Mouse (Mus musculus): ENCODE measurements at regions not wholly inside any gene's neighbourhood (a gene's known extent, or its start where the extent isn't known, plus 50 kb on each side); places are given as distances from the start of the nearest gene placed in this dataset.

DNA sequence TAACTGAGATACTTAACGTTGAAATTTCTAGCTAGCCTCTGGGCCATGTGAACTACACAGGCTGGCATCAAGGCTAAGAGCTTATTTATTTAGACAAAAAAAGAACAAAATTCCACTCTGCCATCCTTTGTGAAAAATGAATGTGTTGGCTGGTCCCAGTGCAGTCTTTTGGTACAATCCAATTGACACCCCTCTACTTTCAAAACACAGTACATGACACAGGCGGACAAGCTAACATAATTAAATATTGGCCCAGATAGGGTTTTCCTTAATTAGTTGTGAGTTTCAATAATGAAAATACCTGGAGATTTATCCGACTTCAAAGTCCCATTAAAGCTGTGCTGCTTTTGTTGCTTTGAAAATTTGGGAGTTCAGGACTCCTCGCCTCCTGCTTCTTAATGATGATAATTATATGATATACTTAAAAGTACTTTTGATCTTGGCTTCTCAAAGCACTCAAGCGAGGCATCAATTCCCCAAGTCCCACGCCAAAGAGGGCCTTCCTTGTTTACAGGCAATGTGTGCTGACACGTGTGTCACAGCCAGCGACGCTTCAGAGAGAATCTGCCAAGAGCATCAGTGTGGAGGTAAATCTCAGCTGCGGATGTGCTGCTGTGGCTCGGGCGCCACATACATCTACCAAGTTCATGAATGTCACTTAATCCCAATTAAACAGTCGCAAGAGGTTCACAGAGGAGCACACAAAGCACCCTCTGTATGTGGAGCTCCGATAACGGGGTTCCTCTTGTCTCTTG lies 429.5 kb upstream of the Fam92a start:
- WGBS: 57% methylated on average over 15 of the region's 15 CpGs
- ATAC-seq (replicated peaks): peak; percentile 76
- Histone ChIP-seq H3K9me3 (no peaks in the 10 kb centered on the region), H3K27me3 (replicated peaks) (no peaks in the 10 kb centered on the region), H3K4me1 (no peaks in the 10 kb centered on the region), H3K4me2 (no peak overlapping the region), H3K36me3 (replicated peaks) (no peaks in the 10 kb centered on the region), H3K4me3 (no peak overlapping the region), H3K27ac (no peak overlapping the region), H3K9ac (no peak overlapping the region)

DNA sequence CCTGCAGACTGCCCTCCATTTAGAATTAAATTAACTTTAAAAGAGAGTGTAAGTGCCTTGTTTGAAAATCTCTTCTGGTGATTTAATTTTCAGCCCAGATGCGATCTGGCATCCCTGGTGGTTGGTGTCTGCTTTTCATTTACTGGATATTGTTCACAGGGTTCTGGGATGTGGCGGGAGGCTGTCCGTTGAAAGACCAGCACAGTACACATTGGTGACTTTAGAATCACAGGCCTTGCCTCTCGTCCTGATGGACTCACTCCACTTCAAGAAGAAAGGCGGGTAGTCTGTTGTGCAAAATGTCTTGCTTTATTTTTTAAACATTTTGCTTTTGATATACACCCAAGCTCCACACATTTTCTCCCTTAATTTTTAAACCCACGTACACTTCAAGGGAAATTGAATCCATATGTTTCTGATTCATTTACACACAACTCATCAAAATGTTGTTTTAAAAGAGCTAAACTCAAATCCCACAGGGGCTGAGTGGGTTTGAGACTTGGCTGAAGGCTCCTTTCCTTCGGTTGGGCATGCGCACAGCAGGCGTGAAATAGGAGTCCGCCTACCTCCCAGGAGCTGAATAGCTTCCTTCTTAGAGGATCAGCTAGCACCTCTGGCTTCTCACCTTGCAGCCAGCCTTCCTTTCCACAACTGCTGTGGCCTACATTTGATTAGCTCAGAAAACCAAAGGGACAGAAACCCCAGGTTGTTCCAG lies 424.1 kb upstream of the Fam92a start:
- H3K4me2 ChIP-seq: no peak overlapping the region
- 65% methylated on average over 10 of the region's 10 CpGs for WGBS
- no peak for ATAC-seq (replicated peaks)
- H3K9me3 ChIP-seq: no peaks in the 10 kb centered on the region
- H3K27ac ChIP-seq: no peak overlapping the region
- H3K4me3 ChIP-seq: no peak overlapping the region
- H3K27me3 ChIP-seq (replicated peaks): no peaks in the 10 kb centered on the region
- H3K4me1 ChIP-seq: no peaks in the 10 kb centered on the region
- H3K36me3 ChIP-seq (replicated peaks): no peaks in the 10 kb centered on the region
- H3K9ac ChIP-seq: no peak overlapping the region

DNA sequence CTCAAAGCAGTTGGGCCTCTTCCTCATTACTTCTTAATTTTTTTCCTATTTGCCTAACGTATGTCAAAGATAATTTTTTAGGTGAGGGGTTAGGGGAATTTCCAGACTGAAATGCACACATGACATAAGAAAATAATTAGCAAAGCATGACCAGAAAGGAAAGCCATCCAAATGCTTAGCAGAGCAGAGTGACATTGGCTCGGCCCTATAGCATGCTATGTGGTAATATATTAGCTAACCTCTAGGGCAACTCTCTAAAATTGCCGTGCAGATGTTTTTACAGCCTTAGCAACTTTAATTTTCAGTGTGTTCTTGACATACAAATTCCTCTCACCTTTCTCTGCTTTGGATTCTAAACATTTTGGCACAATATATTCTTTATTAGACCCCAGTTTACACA lies 421.2 kb upstream of the Fam92a start:
- Histone ChIP-seq H3K4me1 (no peaks in the 10 kb centered on the region), H3K4me3 (no peak overlapping the region), H3K9me3 (no peaks in the 10 kb centered on the region), H3K4me2 (no peak overlapping the region), H3K27ac (no peak overlapping the region), H3K27me3 (replicated peaks) (no peaks in the 10 kb centered on the region), H3K9ac (no peak overlapping the region), H3K36me3 (replicated peaks) (no peaks in the 10 kb centered on the region)
- ATAC-seq (replicated peaks): no peak
- 58% methylated on average over 3 of the region's 3 CpGs for WGBS

DNA sequence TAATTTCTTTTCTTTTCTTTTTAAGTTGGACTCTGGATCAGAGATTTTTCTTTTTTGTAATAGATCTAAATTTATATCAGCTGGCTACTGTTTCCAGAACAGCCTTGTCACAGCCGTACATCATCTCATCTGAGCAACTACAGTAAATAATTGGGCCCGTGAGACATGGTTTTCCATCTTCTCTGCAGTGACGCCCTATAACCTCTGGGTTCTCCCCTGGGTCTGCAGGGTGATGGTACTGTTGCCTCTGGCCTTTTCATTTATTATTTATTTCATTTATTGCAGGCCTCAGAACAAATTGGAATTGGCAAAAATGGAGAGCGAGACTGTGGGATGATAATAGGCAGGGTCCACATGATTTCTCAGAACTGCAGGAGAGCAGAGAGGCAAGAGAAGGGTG lies 406.3 kb upstream of the Fam92a start:
- no peak overlapping the region for H3K9ac ChIP-seq
- H3K27me3 ChIP-seq (replicated peaks): no peaks in the 10 kb centered on the region
- H3K4me3 ChIP-seq: no peak overlapping the region
- H3K4me1 ChIP-seq: no peaks in the 10 kb centered on the region
- WGBS: 65% methylated on average over 4 of the region's 4 CpGs
- no peak; the same call in 1 of the 2 replicates for ATAC-seq (replicated peaks)
- no peak overlapping the region for H3K4me2 ChIP-seq
- H3K36me3 ChIP-seq (replicated peaks): no peaks in the 10 kb centered on the region
- 0 out of 2 replicates have a peak overlapping the region, but pooled peaks have one; percentile 15 for H3K27ac ChIP-seq
- no peaks in the 10 kb centered on the region for H3K9me3 ChIP-seq

GRCm38 (mm10) chr4:12571881-12572280 lies 400.1 kb upstream of the Fam92a start:
- Histone ChIP-seq H3K4me1 (no peaks in the 10 kb centered on the region; the same call in 1 of the 2 replicates), H3K4me2 (no peak overlapping the region), H3K27ac (no peak overlapping the region), H3K9me3 (no peaks in the 10 kb centered on the region), H3K4me3 (no peak overlapping the region), H3K27me3 (replicated peaks) (no peaks in the 10 kb centered on the region), H3K36me3 (replicated peaks) (no peaks in the 10 kb centered on the region), H3K9ac (no peak overlapping the region)
- ATAC-seq (replicated peaks): no peak

DNA sequence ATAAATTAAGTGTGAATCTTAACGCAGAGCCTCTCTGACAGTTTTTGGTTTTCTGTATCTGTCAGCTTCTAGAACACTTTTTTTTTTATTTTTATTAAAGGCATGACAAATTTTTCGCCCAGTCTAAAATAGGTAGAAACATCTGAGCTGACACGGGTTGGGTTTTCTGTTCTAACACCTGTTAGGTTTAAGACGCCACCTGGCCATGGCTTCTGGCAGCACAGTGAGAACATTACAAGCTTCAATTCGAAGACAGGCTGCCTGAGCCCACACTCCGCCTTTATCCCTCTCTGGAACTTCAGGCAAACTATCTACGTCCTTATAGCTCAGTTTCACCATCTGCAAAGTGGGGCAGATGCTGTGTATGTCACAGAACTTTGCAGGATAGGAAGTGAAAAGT lies 398.9 kb upstream of the Fam92a start:
- no peak for ATAC-seq (replicated peaks)
- no peaks in the 10 kb centered on the region; the same call in 1 of the 2 replicates for H3K4me1 ChIP-seq
- H3K36me3 ChIP-seq (replicated peaks): no peaks in the 10 kb centered on the region
- no peak overlapping the region for H3K27ac ChIP-seq
- H3K9ac ChIP-seq: no peak overlapping the region
- H3K9me3 ChIP-seq: no peaks in the 10 kb centered on the region
- WGBS: 81% methylated on average over 7 of the region's 7 CpGs
- H3K4me2 ChIP-seq: no peak overlapping the region
- no peaks in the 10 kb centered on the region for H3K27me3 ChIP-seq (replicated peaks)
- H3K4me3 ChIP-seq: no peak overlapping the region

DNA sequence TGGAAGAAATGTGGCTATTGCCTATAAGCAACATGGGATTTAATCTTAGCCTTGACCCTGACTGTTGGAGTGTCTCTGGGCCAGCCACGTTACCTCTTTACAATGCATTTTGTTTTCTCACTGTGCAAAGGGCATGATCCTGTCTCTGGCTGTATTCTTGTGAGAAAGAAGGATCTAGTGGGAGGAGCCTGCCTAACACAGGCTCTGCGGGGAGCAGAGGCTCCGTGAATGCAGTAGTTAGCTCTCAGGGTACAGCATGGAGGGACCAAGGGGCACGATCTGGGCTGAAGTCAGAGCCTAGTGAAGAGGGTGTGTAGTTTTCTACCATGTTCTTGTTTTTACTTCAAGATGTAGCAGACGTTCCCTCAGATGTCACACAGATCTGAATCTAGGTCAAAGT lies 395.8 kb upstream of the Fam92a start:
- no peak overlapping the region for H3K27ac ChIP-seq

DNA sequence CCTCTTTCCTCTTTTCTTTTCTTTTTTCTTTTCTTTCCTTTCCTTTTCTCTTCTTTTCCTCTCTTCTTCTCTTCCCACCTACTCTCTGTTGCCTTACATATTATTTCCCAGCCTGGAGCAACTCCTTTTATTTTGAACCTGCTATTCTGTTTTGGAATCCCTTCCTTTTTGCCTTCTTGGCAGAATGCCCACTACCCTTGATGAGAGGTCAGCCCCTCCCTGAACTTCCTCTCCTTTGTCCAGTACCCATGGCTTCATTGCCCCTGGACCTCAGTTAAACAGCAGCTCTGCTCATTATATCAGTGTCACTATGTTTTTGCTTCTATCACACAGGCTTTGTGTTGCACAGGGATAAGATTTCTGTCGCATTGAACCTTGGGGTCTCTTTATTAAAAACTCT lies 391.2 kb upstream of the Fam92a start:
- Histone ChIP-seq H3K27ac (no peak overlapping the region), H3K27me3 (replicated peaks) (no peaks in the 10 kb centered on the region), H3K4me1 (peaks cover 10% of the 10 kb centered on the region), H3K4me2 (no peak overlapping the region), H3K9me3 (no peaks in the 10 kb centered on the region), H3K9ac (no peak overlapping the region), H3K36me3 (replicated peaks) (no peaks in the 10 kb centered on the region), H3K4me3 (no peak overlapping the region)
- 49% methylated on average over 1 of the region's 1 CpGs for WGBS
- no peak for ATAC-seq (replicated peaks)

More for the DNA sequence above, 395.8 kb upstream of the Fam92a start:
- Histone ChIP-seq H3K36me3 (replicated peaks) (no peaks in the 10 kb centered on the region), H3K27me3 (replicated peaks) (no peaks in the 10 kb centered on the region), H3K4me2 (no peak overlapping the region), H3K9ac (no peak overlapping the region), H3K9me3 (no peaks in the 10 kb centered on the region), H3K4me1 (no peaks in the 10 kb centered on the region; the same call in 1 of the 2 replicates), H3K4me3 (no peak overlapping the region)
- ATAC-seq (replicated peaks): 0 out of 2 replicates have a peak, but pooled peaks have one; percentile 48
- WGBS: 6% methylated on average over 5 of the region's 5 CpGs

DNA sequence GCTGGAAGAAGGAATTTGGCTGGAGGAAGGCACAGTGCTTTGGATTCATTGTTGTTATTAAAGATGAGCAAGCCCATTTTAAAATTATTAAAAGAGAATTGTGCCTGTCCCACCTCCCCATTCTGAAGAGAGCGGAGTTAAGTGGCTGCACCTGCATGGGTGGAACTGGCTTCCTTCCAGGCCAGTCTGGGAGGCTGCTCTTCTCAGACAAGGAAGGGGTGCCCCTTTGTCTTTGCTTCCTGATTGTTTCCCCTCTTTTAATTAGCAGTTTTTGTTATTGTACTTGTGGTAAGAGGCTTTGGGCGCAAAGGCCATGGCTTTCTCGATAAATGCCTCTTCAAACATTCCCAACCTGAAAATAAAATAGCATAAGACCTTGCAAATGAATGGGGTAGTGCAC lies 388.7 kb upstream of the Fam92a start:
- ATAC-seq (replicated peaks): no peak
- H3K9me3 ChIP-seq: no peaks in the 10 kb centered on the region
- H3K4me2 ChIP-seq: no peak overlapping the region
- no peak overlapping the region for H3K27ac ChIP-seq
- peaks cover 10% of the 10 kb centered on the region for H3K4me1 ChIP-seq
- no peaks in the 10 kb centered on the region for H3K27me3 ChIP-seq (replicated peaks)
- H3K9ac ChIP-seq: no peak overlapping the region
- WGBS: 57% methylated on average over 3 of the region's 3 CpGs
- no peak overlapping the region for H3K4me3 ChIP-seq
- no peaks in the 10 kb centered on the region for H3K36me3 ChIP-seq (replicated peaks)

GRCm38 (mm10) chr4:12560015-12560414 lies 388.2 kb upstream of the Fam92a start:
- Histone ChIP-seq H3K4me3 (no peak overlapping the region), H3K9ac (no peak overlapping the region), H3K36me3 (replicated peaks) (no peaks in the 10 kb centered on the region), H3K4me2 (no peak overlapping the region), H3K4me1 (peaks cover 10% of the 10 kb centered on the region), H3K27me3 (replicated peaks) (no peaks in the 10 kb centered on the region), H3K9me3 (no peaks in the 10 kb centered on the region), H3K27ac (no peak overlapping the region)
- no peak for ATAC-seq (replicated peaks)
- WGBS: 73% methylated on average over 4 of the region's 4 CpGs

- Histone ChIP-seq H3K4me3 (no peak overlapping the region), H3K27ac (no peak overlapping the region), H3K27me3 (replicated peaks) (no peaks in the 10 kb centered on the region), H3K36me3 (replicated peaks) (no peaks in the 10 kb centered on the region), H3K9me3 (no peaks in the 10 kb centered on the region), H3K4me1 (peaks cover 10% of the 10 kb centered on the region), H3K9ac (no peak overlapping the region), H3K4me2 (no peak overlapping the region)
- ATAC-seq (replicated peaks): no peak
- WGBS: 96% methylated on average over 2 of the region's 2 CpGs
Measured at GRCm38 (mm10) chr4:12557105-12557504, 385.3 kb upstream of the Fam92a start.

DNA sequence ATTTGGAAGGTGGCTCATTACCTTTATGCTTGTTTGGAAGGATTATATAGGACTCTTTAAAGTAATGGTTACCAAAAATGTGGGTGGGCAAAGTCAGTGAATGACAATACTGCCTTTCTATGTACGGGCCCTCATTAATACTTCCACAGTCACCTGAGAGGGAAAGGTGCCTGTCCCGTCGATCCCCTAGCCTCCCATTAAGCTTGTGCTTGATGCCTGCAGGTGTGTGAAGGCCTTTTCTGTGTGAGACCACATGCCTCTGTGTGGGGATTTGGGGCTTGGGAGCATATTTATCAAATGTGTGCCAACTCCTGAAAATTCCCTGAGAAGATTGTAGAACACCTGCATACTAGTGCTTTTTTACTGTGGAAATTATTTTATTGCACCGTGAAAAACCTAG lies 377.4 kb upstream of the Fam92a start:
- H3K9ac ChIP-seq: no peak overlapping the region
- no peak for ATAC-seq (replicated peaks)
- no peaks in the 10 kb centered on the region for H3K36me3 ChIP-seq (replicated peaks)
- no peaks in the 10 kb centered on the region for H3K4me1 ChIP-seq
- H3K27me3 ChIP-seq (replicated peaks): no peaks in the 10 kb centered on the region
- no peaks in the 10 kb centered on the region for H3K9me3 ChIP-seq
- H3K4me3 ChIP-seq: no peak overlapping the region
- H3K27ac ChIP-seq: no peak overlapping the region
- H3K4me2 ChIP-seq: no peak overlapping the region
- WGBS: 86% methylated on average over 4 of the region's 4 CpGs

DNA sequence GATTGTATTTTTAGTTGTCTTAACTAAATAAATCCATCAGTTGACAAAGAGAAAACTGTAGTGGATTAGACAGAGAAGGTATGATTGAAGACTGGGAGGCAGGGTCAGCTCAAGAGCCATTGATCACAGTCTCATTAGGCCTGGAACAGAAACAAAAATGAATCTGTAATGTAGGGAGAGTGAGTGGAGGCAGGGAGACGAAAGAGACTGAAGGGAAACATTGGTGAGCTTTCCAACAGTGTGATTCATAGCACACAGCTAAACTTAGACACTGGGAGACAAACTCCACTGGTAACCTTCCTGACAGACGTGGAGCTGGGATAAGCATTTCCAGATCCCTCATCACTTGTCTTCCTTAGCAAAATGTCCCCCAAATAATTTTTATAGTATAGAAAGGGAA lies 372.1 kb upstream of the Fam92a start:
- Histone ChIP-seq H3K36me3 (replicated peaks) (no peaks in the 10 kb centered on the region), H3K4me3 (no peak overlapping the region), H3K4me2 (no peak overlapping the region), H3K9ac (no peak overlapping the region), H3K9me3 (no peaks in the 10 kb centered on the region), H3K27me3 (replicated peaks) (no peaks in the 10 kb centered on the region), H3K4me1 (peaks cover 9% of the 10 kb centered on the region), H3K27ac (no peak overlapping the region)
- no peak for ATAC-seq (replicated peaks)
- WGBS: 79% methylated on average over 2 of the region's 2 CpGs
